Mouse (Mus musculus) left cerebral cortex, postnatal 4 days (tissue): ENCODE results near the gene Eif3l. TPM values are rescaled to one million over a fixed set of nuclear protein-coding genes. Genes with fewer than 3 reads are reported as not detected.

Source experiments
- total RNA-seq, 2 experiments: library from RNA; stranded (reverse); gene quantifications; 2 replicates each; pipeline ENCODE4 v1.2.3; 2021

The Eif3l gene
- total RNA-seq, 2 experiments from 2014 or later: 116 to 122 TPM

Other genes starting within 250 kb of the Eif3l start
- gene Cdc42ep1, start 232.6 kb upstream of the Eif3l start, total RNA-seq: 1 to 10 TPM; 8.3 to 9.1 TPM
- gene Lgals2, start 219.7 kb upstream of the Eif3l start, total RNA-seq: not detected
- 10 to 100 TPM; 59.3 to 65.6 TPM for gene Gga1, start 198.0 kb upstream of the Eif3l start, total RNA-seq
- gene Gm49510, start 175.5 kb upstream of the Eif3l start, total RNA-seq: not detected
- 1 to 10 TPM; 5.4 to 6.0 TPM for gene Sh3bp1, start 175.4 kb upstream of the Eif3l start, total RNA-seq
- 100 to 1,000 TPM; 107 to 117 TPM for gene Pdxp, start 161.3 kb upstream of the Eif3l start, total RNA-seq
- 10 to 100 TPM; 25.2 to 29.4 TPM for gene Lgals1, start 148.5 kb upstream of the Eif3l start, total RNA-seq
- 10 to 100 TPM; 46.5 to 47.8 TPM for gene Nol12, start 140.2 kb upstream of the Eif3l start, total RNA-seq
- 100 to 1,000 TPM in 1 of 2 experiments, 10 to 100 TPM in 1; 98.7 to 106 TPM for gene Triobp, start 127.5 kb upstream of the Eif3l start, total RNA-seq
- gene H1f0, start 46.7 kb upstream of the Eif3l start, total RNA-seq: 10 to 100 TPM; 84.8 to 94.8 TPM
- 1 to 10 TPM in 1 of 2 experiments, not detected in 1; 1.0 TPM for gene Galr3, start 33.3 kb upstream of the Eif3l start, total RNA-seq
- 10 to 100 TPM; 25.5 to 27.2 TPM for gene Ankrd54, start 12.3 kb upstream of the Eif3l start, total RNA-seq
- gene Micall1, start 33.7 kb downstream of the Eif3l start, total RNA-seq: 10 to 100 TPM; 61.5 to 66.6 TPM
- gene Polr2f, start 65.8 kb downstream of the Eif3l start, total RNA-seq: 100 to 1,000 TPM; 143 to 152 TPM
- 10 to 100 TPM; 12.1 to 13.1 TPM for gene 1700088E04Rik, start 66.1 kb downstream of the Eif3l start, total RNA-seq
- 10 to 100 TPM; 16.5 to 18.1 TPM for gene Sox10, start 90.1 kb downstream of the Eif3l start, total RNA-seq
- 10 to 100 TPM; 63.3 to 69.7 TPM for gene Pick1, start 154.0 kb downstream of the Eif3l start, total RNA-seq
- 1 to 10 TPM; 1.9 to 2.4 TPM for gene Gm49486, start 154.2 kb downstream of the Eif3l start, total RNA-seq
- not detected for gene Slc16a8, start 179.6 kb downstream of the Eif3l start, total RNA-seq
- gene Baiap2l2, start 210.4 kb downstream of the Eif3l start, total RNA-seq: 10 to 100 TPM in 1 of 2 experiments, 1 to 10 TPM in 1; 10.0 to 11.3 TPM